Mouse (Mus musculus): ENCODE data around the gene Ctc1.
A peak's percentile ranks its signal among the peaks of the same experiment; 100 is the strongest.
"Not testable (repeated sequence)": the region's sequence is repeated elsewhere in the genome, so short reads cannot be mapped to it uniquely, and the experiment has no call there.

Gene Ctc1

DNA sequence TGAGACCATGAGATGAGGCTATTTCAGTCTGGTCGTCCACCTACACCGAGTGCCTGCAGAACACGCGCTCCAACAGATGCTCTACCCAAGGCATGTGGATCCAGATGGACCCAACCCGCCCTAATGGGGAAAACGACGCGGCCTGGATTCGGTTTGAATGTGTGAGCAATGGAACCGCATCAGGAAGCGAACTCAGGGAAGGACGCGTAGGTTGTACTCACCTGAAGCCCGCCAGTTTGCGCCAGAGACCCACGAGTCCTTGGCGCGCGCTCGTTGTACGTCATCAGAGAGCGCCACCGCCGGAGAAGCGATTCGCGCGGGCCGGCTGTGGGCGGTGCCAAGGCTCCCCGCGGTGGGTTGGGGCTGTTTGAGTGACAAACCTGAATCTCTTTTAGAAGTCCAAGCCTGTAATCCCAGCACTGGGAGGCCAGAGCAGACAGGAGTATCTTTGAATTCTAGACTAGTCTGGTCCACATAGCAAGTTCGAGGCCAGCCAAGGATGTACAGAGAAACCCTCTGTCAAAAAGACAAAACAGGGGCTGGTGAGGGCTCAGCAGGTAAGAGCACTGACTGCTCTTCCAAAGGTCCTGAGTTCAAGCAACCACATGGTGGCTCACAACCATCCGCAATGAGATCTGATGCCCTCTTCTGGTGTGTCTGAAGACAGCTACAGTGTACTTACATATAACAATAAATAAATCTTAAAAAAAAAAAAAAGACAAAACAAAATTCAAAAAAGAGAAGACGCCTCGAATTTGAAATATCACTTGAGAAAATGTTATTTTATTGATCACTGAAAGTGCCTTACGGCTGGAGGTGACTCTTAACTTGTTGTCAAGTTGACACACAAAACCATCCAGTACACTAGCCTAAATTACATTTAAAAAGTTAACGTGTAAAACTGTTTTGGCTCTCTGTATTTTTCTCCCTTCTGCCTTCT, 7.3 kb upstream of the Ctc1 start, which contains the start of gene Pfas:
Gene Pfas, minus strand, starts transcription at position 279 of the 940 bp plus-strand sequence.
- peak; percentile 99 for DNase-seq (ENCODE audit: low read depth, low spot score)

DNA sequence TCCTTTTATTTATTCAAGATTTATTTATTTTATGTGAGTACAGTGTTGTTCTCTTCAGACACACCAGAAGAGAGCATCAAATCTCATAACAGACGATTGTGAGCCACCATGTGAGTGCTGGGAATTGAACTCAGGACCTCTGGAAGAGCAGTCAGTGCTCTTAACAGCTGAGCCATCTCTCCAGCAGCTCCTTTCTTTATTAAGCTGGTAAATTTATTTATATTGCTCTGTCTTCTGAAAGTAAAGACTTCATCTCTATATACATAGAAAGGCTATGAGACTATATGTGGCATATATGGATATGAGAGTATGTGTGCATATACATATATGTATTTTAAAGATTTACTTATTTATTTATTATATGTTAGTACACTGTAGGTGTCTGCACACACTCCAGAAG, 6.2 kb upstream of the Ctc1 start:
- no peak for DNase-seq (ENCODE audit: low read depth, low spot score)

DNA sequence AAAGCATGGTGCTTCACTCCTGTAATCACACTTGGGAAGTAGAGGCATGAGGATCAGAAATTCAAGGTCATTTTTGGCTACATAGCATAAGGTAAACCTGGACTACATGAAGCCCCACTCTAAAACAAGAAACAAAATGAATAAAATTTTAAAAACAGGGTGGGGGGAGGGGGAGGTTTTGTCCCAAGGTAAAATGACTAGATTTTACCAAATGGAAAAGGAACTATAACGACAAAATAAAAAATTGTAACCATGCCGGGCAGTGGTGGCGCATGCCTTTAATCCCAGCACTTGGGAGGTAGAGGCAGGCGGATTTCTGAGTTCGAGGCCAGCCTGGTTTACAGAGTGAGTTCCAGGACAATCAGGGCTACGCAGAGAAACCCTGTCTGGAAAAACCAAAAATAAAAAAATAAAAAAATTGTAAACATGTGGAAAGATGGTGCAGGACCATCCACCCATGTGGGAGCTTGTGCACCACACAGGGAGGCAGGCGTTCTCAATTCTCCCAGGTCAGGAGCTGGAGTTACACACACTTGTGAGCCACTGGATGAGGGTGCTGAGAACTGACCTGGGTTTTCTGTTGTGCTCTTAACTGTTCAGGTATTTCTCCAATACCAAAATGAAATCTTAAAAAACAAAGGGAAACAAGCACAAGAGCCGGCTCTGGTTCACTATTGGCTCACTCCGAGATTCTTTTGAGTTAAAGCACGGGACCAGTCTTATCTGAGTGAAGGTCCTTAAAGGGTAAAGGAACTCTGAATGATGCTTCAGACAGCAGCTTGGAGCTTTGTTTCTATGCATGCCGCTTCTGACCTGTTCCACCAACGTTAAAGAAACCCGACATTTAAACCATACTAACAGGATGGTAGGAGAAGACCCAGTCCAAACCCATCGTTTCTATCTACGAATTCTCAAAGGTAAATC, 5.0 kb upstream of the Ctc1 start:
- DNase-seq (ENCODE audit: low read depth, low spot score), result no peak

DNA sequence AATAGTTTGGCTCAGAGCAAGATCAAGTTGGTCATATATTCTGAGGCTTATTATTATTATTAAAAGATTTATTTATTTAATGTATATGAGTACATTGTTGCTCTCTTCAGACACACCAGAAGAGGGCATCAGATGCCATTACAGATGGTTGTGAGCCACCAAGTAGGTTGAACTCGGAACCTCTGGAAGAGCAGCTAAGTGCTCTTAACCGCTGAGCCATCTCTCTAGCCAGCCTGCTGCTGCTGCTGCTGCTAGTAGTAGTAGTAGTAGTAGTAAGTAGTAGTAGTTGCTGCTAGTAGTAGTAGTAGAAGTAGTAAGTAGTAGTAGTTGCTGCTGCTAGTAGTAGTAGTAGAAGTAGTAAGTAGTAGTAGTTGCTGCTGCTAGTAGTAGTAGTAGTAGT, 4.3 kb upstream of the Ctc1 start:
- not testable (repeated sequence) for DNase-seq (ENCODE audit: low read depth, low spot score)

DNA sequence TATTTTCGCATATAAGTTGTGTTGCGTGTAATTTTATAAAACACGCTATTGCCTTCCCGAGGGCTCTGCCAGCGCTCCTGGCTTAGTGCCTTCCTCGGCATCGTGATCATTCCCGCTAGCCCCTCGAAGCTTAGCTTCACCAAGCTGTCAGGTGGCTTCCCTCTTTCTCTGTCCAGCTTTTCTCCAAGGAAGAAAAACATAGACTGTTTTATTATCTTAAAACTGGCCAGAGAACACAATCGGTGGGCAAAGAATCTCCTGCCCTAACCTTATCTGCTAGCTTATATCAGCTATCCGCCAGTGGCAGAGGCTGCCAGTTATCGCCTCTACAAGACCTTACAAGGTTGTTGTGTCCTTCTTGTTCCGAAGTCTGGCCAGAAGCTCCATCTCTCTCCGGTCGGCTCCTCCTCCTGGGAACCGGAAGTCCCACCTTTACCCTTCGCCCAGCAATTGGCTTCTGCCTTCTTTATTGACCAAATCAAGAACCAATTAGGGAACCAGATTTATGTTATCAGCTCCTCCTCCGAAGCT, 3.6 kb upstream of the Ctc1 start:
- peak; percentile 83 for DNase-seq (ENCODE audit: low read depth, low spot score)

DNA sequence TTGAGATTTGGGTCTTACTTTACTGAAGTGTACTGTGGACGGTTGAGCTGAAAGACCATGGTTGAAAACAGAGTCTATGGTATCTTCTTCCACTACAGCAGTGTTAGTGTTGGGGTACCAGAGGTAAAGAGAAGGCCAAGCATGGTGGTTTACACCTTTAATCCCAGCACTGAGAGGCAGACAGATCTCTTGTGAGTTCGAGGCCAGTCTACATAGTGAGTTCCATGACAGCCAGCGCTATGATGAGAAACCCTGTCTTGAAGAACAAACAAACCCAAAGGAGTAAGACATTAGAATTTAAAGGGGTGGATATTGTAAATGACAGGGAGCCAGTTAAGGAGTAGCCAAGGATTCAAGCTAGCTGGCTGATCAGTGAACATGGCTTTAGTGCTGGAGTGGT, 1.0 kb downstream of the Ctc1 start:
- no peak for DNase-seq (ENCODE audit: low read depth, low spot score)

DNA sequence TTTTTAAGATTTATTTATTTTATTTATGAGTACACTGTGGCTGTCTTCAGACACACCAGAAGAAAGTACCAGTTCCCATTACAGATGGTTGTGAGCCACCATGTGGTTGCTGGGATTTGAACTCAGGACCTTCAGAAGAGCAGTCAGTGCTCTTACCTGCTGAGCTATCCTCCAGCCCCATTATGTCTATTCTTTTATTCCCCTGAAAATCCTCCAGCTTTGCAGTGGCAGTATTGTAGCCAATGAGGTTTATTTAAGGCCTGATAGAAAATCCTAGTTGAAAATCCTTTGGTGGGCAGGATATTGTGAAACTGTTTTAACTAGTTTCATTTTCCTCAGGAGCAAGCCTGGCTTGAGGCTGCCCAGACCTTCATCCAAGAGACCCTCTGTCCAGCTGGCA, 5.0 kb downstream of the Ctc1 start:
- DNase-seq (ENCODE audit: low read depth, low spot score), result no peak

DNA sequence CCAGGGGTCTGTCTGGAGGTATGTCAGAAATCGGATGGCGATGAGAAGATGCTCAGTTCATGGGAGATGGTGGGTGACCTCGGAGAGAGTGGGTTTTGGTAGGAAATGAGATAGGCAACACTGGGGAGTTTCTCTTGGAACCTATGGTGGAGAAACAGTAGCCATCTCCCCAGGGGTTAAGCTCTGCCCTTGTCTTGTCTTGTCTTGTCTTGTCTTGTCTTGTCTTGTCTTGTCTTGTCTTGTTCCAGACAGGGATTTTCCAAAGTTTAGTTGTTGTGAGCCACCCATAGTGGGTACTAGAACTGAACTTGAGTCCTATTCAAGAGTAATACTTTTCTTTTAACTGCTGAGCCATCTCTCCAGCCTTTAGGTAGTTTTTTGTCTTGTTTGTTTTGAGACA, 10.9 kb downstream of the Ctc1 start:
- DNase-seq (ENCODE audit: low read depth, low spot score), result no peak

DNA sequence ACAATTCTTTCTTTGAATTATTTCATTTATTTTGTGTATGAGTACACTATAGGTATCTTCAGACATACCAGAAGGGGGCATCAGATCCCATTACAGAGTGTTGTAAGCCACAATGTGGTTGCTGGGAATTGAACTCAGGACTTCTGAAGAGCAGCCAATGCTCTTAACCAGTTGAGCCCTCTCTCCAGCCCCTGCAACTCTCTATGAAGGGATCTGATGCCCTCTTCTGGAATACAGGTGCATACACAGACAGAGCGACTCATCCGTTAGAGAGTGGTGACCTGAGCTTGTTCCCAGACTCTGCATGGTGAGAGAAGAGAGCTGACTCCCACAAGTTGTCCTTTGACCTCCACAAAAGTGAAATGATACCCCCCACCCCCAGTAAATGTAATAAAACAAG, 13.1 kb downstream of the Ctc1 start:
- peak; percentile 73 for DNase-seq (ENCODE audit: low read depth, low spot score)

DNA sequence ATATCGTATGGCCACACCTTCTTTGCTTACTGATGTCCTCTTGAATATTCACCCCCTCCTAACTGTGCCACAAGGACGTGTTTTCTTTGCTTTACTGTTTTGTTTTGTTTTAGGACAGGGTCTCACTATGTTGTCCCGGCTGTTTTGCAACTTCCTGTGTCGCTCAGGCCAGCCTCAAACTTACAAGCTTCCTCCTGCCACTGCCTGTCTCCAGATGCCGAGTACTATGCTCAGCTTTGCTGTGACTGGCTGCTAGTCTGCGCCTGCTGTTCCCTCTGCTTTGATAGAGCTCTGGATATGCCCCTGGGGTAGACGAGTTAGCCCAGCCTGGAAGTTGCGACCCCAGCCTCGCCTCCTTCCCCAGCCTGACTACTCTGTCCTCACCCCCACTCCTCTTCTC, 17.8 kb downstream of the Ctc1 start:
- no peak for DNase-seq (ENCODE audit: low read depth, low spot score)

DNA sequence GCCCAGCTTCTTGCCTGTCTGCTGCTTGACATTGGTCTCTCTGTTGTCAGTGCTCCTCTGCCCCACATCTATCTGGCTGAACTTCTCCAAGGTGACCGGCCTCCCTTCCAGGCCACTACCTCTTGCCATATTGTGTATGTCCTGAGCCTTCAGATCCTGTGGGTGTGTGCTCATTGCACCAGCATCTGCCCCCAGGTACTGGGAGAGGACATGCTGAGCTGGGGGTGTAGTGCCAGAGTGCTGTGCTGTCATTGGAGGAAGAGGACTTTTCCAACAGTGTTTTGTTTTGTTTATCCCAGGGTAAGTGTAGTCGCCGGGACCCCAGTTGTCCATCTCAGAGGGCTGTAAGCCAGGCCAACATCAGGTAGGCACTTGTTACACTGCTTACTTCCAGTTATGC, 18.9 kb downstream of the Ctc1 start:
- DNase-seq (ENCODE audit: low read depth, low spot score), result no peak

DNA sequence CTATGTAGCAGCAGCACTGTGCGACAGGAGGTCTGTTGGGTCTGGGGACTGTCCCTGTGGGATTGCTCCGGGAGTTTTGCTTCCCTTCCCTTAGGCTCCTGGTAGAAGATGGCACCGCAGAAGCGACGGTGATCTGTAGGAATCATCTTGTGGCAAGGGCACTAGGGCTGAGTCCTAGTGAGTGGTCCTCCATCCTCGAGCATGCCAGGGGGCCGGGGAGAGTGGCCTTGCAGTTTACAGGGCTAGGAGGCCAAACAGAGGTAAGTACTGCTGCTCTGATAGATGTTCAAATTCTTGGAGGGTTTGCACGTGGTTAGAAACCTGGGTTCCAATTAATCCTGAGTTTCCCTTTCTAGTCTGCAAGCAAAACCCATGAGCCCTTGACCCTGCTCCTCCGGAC, 19.7 kb downstream of the Ctc1 start:
- no peak for DNase-seq (ENCODE audit: low read depth, low spot score)

DNA sequence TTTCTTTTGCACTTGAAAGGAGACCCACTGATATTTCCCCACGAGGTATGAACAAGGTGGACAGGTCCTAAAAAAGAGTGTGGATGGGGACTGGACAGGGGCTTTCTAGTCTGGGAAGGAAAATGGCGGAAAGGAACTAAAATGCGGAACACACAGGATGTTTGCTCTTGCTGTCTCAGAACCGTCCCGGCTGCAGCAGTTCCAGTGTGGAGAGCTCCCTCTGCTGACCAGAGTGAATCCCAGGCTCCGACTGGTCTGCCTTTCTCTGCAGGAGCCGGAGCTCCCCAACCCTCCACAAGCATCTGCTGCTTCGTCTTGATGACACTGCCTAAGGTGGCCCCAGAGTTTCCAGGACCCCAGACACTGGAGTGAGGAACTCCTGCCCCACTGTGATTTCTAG, 20.1 kb downstream of the Ctc1 start:
- peak; percentile 89 for DNase-seq (ENCODE audit: low read depth, low spot score)

DNA sequence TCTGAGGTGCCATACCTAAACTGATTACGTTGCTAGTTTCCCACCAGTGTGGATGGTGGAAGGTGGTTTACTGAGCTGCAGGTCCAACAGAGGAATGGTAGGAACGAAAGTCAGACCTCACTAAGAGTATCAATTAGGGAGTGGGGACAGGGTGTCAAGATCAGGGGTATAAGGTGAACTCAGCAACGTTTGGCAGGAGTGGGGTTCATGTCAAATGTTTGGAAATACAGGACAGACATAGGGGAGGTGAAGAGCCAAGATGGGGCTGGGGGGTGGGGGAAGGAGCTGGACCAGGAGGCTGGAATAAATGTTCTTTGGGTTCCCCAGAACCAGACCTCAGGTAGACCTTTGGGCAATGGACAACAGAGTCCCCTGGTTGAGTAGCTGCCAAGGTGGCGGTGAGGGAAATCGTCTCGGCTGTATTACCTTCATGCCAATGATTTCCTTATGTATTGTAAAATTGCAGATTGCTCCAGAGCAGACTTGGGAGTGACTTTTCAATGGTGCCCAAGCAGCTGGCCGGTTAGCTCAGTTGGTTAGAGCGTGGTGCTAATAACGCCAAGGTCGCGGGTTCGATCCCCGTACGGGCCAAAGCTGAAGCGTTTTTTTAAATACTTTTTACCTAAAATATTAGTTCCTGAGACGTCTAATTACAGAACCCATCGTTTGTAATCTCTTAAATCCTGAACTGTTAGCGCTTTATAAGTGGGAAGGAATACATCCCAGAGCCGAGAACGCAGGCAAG, 20.9 kb downstream of the Ctc1 start:
- DNase-seq (ENCODE audit: low read depth, low spot score), result no peak

DNA sequence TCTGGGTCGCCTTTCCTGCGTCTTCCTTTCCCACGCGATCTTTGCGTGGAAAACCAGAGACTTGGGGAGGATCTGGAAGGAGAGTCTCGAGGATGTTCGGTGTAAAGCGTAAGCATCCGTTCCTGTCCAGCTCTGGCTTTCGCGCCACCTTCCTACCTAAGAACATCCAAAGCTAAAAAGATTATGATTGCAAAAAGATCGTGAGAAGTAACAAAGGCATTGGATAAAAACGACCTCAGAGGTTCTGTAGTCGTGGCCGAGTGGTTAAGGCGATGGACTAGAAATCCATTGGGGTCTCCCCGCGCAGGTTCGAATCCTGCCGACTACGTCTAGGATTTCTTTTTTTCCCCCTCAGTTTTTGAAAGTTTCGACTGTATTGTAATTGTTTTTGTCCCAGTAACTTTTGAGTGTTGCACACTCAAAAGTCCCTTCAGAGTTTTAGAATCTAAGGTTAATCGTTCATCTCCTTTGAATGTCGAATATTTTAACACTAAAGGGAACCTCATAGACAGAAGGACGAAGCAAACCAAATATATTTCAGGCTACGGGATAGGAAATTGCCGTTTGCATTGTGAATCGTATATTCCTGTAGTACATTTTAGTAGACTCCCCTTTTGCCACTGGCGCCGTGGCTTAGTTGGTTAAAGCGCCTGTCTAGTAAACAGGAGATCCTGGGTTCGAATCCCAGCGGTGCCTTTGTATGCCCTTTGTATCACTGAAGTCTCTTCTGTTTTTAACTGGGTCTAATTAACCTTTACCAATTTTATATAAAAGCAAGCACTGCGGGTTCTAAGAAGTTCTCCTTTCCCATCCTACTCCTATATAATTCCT, 21.7 kb downstream of the Ctc1 start:
- peak; percentile 68 for DNase-seq (ENCODE audit: low read depth, low spot score)

DNA sequence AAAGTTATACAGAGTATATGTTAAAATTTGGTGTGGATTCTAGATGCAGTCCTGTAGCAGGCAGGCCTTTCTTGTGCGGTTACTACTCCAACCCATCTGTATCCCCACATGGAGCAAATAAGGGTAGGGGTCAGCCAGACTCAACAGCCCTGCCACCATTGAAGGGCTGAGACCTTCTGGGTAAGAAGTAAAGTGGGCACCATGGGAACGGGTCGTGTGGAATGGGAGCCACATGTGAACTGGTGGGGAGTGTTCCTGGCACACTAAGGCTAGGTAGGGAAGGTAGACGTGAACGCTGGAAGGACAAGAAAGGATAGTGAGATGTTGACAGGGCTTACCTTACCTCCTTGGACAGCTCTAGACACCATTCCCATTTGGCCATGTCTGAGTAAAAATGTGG, 22.5 kb downstream of the Ctc1 start:
- DNase-seq (ENCODE audit: low read depth, low spot score), result no peak

DNA sequence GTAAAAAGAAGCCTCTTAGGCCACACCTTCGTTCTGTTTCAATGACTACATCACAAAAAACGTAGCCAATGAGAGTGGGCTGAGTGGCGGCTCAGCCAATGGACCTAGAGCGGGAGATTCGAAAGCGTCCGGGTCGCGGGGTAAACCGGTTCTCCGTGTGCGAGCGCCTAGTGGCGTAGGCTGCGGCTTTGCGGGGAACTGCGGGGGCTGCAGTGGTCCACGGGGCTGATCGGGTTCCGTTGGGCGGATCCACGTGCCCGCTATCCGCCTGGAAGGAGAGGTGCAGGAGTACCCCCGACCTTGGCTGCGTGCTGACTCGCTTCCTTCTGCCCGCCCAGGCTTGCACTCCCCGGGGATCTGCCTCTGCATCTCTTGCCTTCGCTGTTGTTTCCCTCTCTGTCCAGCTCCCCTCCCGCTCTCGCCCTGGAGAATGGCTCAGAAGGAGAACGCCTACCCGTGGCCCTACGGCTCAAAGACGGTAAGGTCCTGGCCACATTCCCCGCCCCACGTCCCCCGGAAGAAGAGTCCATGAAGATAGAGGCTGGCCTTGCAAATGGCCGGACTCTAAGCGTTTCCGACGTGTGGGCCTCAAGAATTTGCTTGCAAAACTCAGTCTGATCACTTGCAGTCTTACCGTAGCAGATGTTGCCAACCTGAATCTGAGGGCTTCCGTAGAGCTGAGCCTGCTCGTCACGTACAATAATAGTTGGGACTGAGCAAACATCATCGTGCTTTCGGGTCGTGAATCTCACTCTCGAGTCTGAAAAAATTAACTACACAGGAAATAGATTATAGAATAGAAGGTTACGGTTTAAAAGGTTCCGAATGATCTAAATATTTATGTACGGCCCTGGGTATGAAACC, 30.1 kb downstream of the Ctc1 start, which contains the start of gene Aurkb:
Gene Aurkb, plus strand, starts transcription at position 117 of the 864 bp plus-strand sequence.
- DNase-seq (ENCODE audit: low read depth, low spot score), result peak; percentile 82

DNA sequence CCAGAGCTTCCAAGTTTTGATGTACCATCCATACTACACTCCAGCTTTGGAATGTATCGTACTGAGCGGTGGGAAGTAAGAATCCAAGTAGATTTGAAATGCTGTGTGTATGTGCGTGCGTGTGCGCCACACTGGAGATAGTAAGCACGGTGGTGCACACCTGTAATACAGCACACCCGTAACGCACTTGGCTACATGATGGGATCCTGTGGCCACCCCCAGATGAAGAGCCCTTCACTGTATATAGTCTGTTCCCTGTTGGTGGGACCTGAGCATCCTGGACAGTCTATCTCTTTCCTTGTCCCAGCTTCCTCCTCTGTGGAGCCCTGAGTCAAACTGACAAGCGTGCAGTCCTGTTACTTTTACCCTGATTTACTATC, 30.7 kb downstream of the Ctc1 start:
- DNase-seq (ENCODE audit: low read depth, low spot score), result no peak

DNA sequence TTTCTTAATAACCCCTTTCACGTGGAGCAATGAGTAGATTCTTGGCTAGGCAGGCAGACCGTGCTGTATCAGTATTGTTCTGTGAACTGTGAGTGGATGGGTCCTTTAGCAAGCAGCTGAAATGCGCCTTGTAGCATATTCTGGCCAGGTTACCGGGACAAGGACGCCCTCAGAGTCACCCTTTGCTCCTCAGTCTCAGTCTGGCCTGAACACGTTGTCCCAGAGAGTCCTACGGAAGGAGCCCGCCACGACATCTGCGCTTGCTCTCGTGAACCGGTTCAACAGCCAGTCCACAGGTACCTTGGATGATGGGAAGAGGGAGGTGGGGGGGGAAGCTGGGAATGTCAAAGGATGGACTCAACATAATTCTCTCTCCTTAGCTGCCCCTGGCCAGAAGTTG, 31.9 kb downstream of the Ctc1 start:
- DNase-seq (ENCODE audit: low read depth, low spot score), result no peak

DNA sequence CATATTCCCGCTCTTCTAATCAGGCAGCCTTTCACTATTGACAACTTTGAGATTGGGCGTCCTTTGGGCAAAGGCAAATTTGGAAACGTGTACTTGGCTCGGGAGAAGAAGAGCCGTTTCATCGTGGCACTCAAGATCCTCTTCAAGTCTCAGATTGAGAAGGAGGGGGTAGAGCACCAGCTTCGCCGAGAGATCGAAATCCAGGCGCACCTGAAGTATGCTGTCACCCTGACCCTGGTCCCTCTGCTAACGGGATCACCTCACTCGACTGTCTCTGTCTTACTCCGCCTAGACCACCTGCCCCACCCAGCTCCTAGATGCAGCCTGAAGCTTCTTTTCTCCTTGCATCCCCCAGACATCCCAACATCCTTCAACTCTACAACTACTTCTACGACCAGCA, 32.4 kb downstream of the Ctc1 start:
- DNase-seq (ENCODE audit: low read depth, low spot score), result no peak
